Mouse (Mus musculus) olfactory bulb, adult 2 months (tissue): ENCODE results near the gene Tlk1.

ENCODE experiments used
- CTCF ChIP-seq: fragments of 200-500 bp; IDR thresholded peaks from 2 replicates; pipeline ENCODE4 v1.5.1; 2012; ENCODE audit warnings: low read depth, mild to moderate bottlenecking, low read length, moderate library complexity; ENCODE audit not compliant: insufficient read depth
- POLR2A ChIP-seq: fragments of 200-500 bp; IDR thresholded peaks from 2 replicates; pipeline ENCODE4 v1.6.1; 2012; ENCODE audit warnings: mild to moderate bottlenecking, low read depth, low read length, moderate library complexity; ENCODE audit not compliant: insufficient read depth

GRCm38 (mm10) chr2:70823926-70824800, 1.4 kb downstream of the Tlk1 start:
- TF ChIP-seq POLR2A (no peak), CTCF (no peak)
